Mouse (Mus musculus) right cerebral cortex, adult 18-20 months (tissue): ENCODE data around the gene Rheb.
"Not testable (repeated sequence)": the region's sequence is repeated elsewhere in the genome, so short reads cannot be mapped to it uniquely, and the experiment has no call there.

ENCODE experiments used
- DNase-seq: peaks from one replicate; pipeline ENCODE4 v3.0.0; 2022; ENCODE audit warnings: mixed read lengths

Gene Rheb

DNA sequence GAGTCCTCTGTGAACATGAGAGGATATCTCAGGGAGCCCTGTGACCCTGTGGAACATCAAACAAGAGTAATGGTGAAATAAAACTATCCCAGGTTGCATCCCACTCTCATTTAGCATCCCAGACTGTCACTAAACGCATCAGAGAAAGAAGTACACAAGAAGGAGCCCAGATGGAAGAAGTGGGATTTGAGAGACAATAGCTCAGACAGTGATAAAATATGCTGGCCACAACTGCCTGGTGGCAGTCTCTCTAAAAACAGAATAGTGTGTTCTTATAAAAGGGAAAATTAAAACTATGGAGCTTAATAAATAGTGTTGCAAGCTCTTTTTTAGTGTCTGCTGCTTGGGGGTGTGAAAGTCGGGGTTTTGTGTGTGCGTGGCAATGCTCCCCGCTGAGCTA, 59.5 kb downstream of the Rheb start:
- peak; percentile 19 for DNase-seq

GRCm38 (mm10) chr5:24781048-24781447, 61.4 kb downstream of the Rheb start:
- peak; percentile 68 for DNase-seq

GRCm38 (mm10) chr5:24779881-24780512, 62.4 kb downstream of the Rheb start:
- no peak for DNase-seq

- no peak for DNase-seq
Observed at GRCm38 (mm10) chr5:24779321-24779720, 63.1 kb downstream of the Rheb start.

- DNase-seq: no peak
Observed at GRCm38 (mm10) chr5:24778843-24779140, 63.6 kb downstream of the Rheb start.

- no peak for DNase-seq
Observed at GRCm38 (mm10) chr5:24778082-24778842, 64.2 kb downstream of the Rheb start.

GRCm38 (mm10) chr5:24776681-24777080, 65.7 kb downstream of the Rheb start:
- no peak for DNase-seq

DNA sequence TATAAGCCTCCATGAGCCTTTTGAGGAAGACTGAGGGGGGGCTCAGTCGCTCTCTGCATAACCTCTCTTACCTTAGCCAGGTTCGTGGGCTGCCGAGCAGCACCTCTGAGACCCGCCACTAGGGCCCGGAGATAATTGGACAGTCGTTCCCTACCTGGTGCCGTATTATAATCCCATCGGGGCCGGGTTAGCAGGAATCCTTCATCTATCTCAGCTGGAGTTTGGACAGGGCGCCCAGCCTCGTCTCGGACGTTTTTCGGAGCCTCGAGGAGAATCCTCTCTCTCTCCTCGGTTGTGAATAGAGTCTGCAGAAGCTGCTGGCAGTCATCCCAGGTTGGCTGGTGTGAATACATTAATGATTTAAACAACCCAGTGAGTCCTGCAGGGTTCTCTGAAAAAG, 67.9 kb downstream of the Rheb start:
- not testable (repeated sequence) for DNase-seq

DNA sequence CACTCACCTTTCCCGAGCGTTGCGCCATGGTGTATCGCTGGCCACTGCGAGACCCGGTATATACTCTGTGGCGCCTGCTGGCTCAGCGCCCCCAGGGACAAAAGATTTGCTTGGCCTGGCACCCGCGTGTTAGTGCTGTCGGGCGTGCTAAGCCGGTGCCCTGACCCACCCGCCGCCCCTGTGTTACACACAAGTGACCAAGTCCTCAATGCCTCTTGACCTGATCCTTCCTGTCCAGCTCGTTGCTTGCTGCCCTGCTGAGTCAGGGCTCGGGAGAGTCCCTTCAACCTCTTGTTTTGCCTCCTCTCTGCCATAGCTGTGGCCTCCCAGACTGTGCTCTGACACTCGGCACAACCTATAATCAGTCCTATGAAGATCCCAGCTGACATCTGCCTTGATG, 84.6 kb downstream of the Rheb start, which contains the start of gene Crygn:
Gene Crygn (minus strand): TSS at position 193 of the 400 bp plus-strand sequence.
- no peak for DNase-seq

GRCm38 (mm10) chr5:24756931-24757330, 85.5 kb downstream of the Rheb start:
- no peak for DNase-seq
